Mouse (Mus musculus) forebrain, embryonic 13.5 days (tissue): ENCODE results near the gene Tubgcp2. TPM values are rescaled to one million over a fixed set of nuclear protein-coding genes. Genes with fewer than 3 reads are reported as not detected.

Source experiments
- ATAC-seq: fragments of 200-750 bp; cut with Nextera tagmentation; 2 replicates; pipeline ENCODE4 v1.8.0; 2017
- H3K27ac ChIP-seq: fragments of 300-500 bp; sonication (generic); 2 replicates; pipeline ENCODE4 v1.5.1; 2015; ENCODE audit warnings: inconsistent platforms, mild to moderate bottlenecking, moderate library complexity
- H3K27me3 ChIP-seq: fragments of 300-500 bp; sonication (generic); 2 replicates; pipeline ENCODE4 v1.6.1; 2015; ENCODE audit warnings: mild to moderate bottlenecking, inconsistent platforms
- H3K36me3 ChIP-seq: fragments of 300-500 bp; sonication (generic); 2 replicates; pipeline ENCODE4 v1.6.1; 2015; ENCODE audit warnings: mild to moderate bottlenecking, inconsistent platforms; ENCODE audit not compliant: poor library complexity, severe bottlenecking
- H3K4me1 ChIP-seq: fragments of 300-500 bp; sonication (generic); 2 replicates; pipeline ENCODE4 v1.6.1; 2015; ENCODE audit warnings: inconsistent platforms
- H3K4me2 ChIP-seq: fragments of 300-500 bp; sonication (generic); 2 replicates; pipeline ENCODE4 v1.6.1; 2015; ENCODE audit warnings: inconsistent platforms, mild to moderate bottlenecking, moderate library complexity
- H3K4me3 ChIP-seq: fragments of 300-500 bp; sonication (generic); 2 replicates; pipeline ENCODE4 v1.5.1; 2015; ENCODE audit warnings: mild to moderate bottlenecking, inconsistent platforms
- H3K9ac ChIP-seq: fragments of 300-500 bp; sonication (generic); 2 replicates; pipeline ENCODE4 v1.6.1; 2015; ENCODE audit warnings: mild to moderate bottlenecking, inconsistent platforms
- H3K9me3 ChIP-seq: fragments of 300-500 bp; sonication (generic); replicated peaks from 2 replicates; pipeline ENCODE4 v1.6.1; 2016; ENCODE audit warnings: inconsistent platforms
- WGBS: fragments of 180-500 bp; shearing (Covaris S2); methylation state at CpG from one replicate; pipeline ENCODE4 v1.1.7; 2015; 5-methylcytosine and 5-hydroxymethylcytosine counted together
- polyA plus RNA-seq: library from polyadenylated mRNA; unstranded; fragments of >200 nt; fragmentation: Nextera tagmentation; extraction: Ambion mirVana; gene quantifications from 2 replicates; pipeline ENCODE4 v1.2.1, GENCODE M21; 2015

Gene Tubgcp2
- polyA plus RNA-seq, 1 experiment from 2014 or later = 69.6 TPM

GRCm38 (mm10) chr7:139993532-139993931 is 42.9 kb downstream of the Tubgcp2 start:
- Histone ChIP-seq H3K27me3 (no peaks in the 10 kb centered on the region), H3K4me2 (no peak overlapping the region), H3K36me3 (peaks cover 36% of the 10 kb centered on the region), H3K9ac (no peak overlapping the region), H3K4me1 (no peaks in the 10 kb centered on the region), H3K9me3 (no peaks in the 10 kb centered on the region), H3K4me3 (no peak overlapping the region), H3K27ac (no peak overlapping the region)
- 92% methylated on average over 6 of the region's 6 CpGs for WGBS
- no peak for ATAC-seq

GRCm38 (mm10) chr7:139992406-139992805 is 44.1 kb downstream of the Tubgcp2 start, which contains the start of gene Adam8:
Adam8 (minus strand) TSS chr7:139992562.
- Histone ChIP-seq H3K36me3 (peaks cover 25% of the 10 kb centered on the region), H3K27ac (no peak within 1 kb of the TSS), H3K4me1 (no peaks in the 10 kb centered on the region), H3K27me3 (no peaks in the 10 kb centered on the region), H3K9me3 (no peaks in the 10 kb centered on the region), H3K4me3 (no peak within 1 kb of the TSS), H3K9ac (no peak within 1 kb of the TSS), H3K4me2 (no peak within 1 kb of the TSS)
- peak; percentile 43; the same call in 1 of the 2 replicates for ATAC-seq
- WGBS = 29% methylated on average over 7 of the region's 7 CpGs

- no peak overlapping the region for H3K4me2 ChIP-seq
- WGBS = 79% methylated on average over 8 of the region's 8 CpGs
- H3K9me3 ChIP-seq = no peaks in the 10 kb centered on the region
- no peak overlapping the region for H3K27ac ChIP-seq
- H3K4me3 ChIP-seq = no peak overlapping the region
- H3K36me3 ChIP-seq = peaks cover 21% of the 10 kb centered on the region
- no peak overlapping the region for H3K9ac ChIP-seq
- H3K4me1 ChIP-seq = no peaks in the 10 kb centered on the region
- no peaks in the 10 kb centered on the region for H3K27me3 ChIP-seq
- no peak for ATAC-seq
Observed at GRCm38 (mm10) chr7:139990864-139991394, 45.5 kb downstream of the Tubgcp2 start.

- peaks cover 33% of the 10 kb centered on the region for H3K36me3 ChIP-seq
- no peak overlapping the region for H3K9ac ChIP-seq
- H3K27ac ChIP-seq = no peak overlapping the region
- H3K4me2 ChIP-seq = no peak overlapping the region
- WGBS = 92% methylated on average over 9 of the region's 9 CpGs
- H3K4me1 ChIP-seq = no peaks in the 10 kb centered on the region
- no peaks in the 10 kb centered on the region for H3K9me3 ChIP-seq
- no peak overlapping the region for H3K4me3 ChIP-seq
- no peak for ATAC-seq
- H3K27me3 ChIP-seq = no peaks in the 10 kb centered on the region
Observed at GRCm38 (mm10) chr7:139988272-139988671, 48.2 kb downstream of the Tubgcp2 start.

- Histone ChIP-seq H3K27me3 (no peaks in the 10 kb centered on the region), H3K4me3 (no peak overlapping the region), H3K4me1 (no peaks in the 10 kb centered on the region), H3K9me3 (no peaks in the 10 kb centered on the region), H3K4me2 (no peak overlapping the region), H3K36me3 (peaks cover 33% of the 10 kb centered on the region), H3K27ac (no peak overlapping the region), H3K9ac (no peak overlapping the region)
- WGBS = 93% methylated on average over 11 of the region's 11 CpGs
- no peak for ATAC-seq
Observed at GRCm38 (mm10) chr7:139984505-139984904, 52.0 kb downstream of the Tubgcp2 start.

GRCm38 (mm10) chr7:139982058-139982457 is 54.4 kb downstream of the Tubgcp2 start:
- ATAC-seq = no peak
- WGBS = 84% methylated on average over 11 of the region's 11 CpGs
- peaks cover 13% of the 10 kb centered on the region for H3K4me1 ChIP-seq
- H3K4me3 ChIP-seq = no peak overlapping the region
- no peak overlapping the region for H3K27ac ChIP-seq
- no peaks in the 10 kb centered on the region for H3K9me3 ChIP-seq
- H3K9ac ChIP-seq = no peak overlapping the region
- peaks cover 33% of the 10 kb centered on the region for H3K36me3 ChIP-seq
- H3K4me2 ChIP-seq = no peak overlapping the region
- H3K27me3 ChIP-seq = no peaks in the 10 kb centered on the region

GRCm38 (mm10) chr7:139980778-139981177 is 55.7 kb downstream of the Tubgcp2 start:
- ATAC-seq = no peak
- no peak overlapping the region for H3K4me2 ChIP-seq
- peaks cover 13% of the 10 kb centered on the region for H3K4me1 ChIP-seq
- no peaks in the 10 kb centered on the region for H3K9me3 ChIP-seq
- H3K36me3 ChIP-seq = peaks cover 20% of the 10 kb centered on the region
- no peaks in the 10 kb centered on the region for H3K27me3 ChIP-seq
- 50% methylated on average over 3 of the region's 3 CpGs for WGBS
- no peak overlapping the region for H3K27ac ChIP-seq
- no peak overlapping the region for H3K9ac ChIP-seq
- H3K4me3 ChIP-seq = no peak overlapping the region

- ATAC-seq = peak; percentile 60
- 46% methylated on average over 13 of the region's 13 CpGs for WGBS
- peak overlapping the region; percentile 89 for H3K4me2 ChIP-seq
Observed at GRCm38 (mm10) chr7:139979011-139979719, 57.3 kb downstream of the Tubgcp2 start.

GRCm38 (mm10) chr7:139978278-139978892 is 58.1 kb downstream of the Tubgcp2 start, which contains the start of gene 6430531B16Rik:
6430531B16Rik (minus strand) TSS chr7:139978755.
- H3K27me3 ChIP-seq = 0 out of 2 replicates have a peak, but pooled peaks cover 2% of the 10 kb centered on the region
- no peaks in the 10 kb centered on the region for H3K9me3 ChIP-seq
- peaks cover 13% of the 10 kb centered on the region for H3K4me1 ChIP-seq
- WGBS = 4% methylated on average over 32 of the region's 32 CpGs
- H3K27ac ChIP-seq = no peak within 1 kb of the TSS
- ATAC-seq = peak; percentile 98
- H3K4me2 ChIP-seq = peak within 1 kb of the TSS; percentile 89
- H3K36me3 ChIP-seq = no peaks in the 10 kb centered on the region
- peak within 1 kb of the TSS; percentile 53 for H3K4me3 ChIP-seq
- H3K9ac ChIP-seq = peak within 1 kb of the TSS; percentile 72

More at GRCm38 (mm10) chr7:139979011-139979719, 57.3 kb downstream of the Tubgcp2 start:
- no peak overlapping the region for H3K27ac ChIP-seq
- peaks cover 13% of the 10 kb centered on the region for H3K4me1 ChIP-seq
- peaks cover 6% of the 10 kb centered on the region; the same call in 1 of the 2 replicates for H3K36me3 ChIP-seq
- peak overlapping the region; percentile 72 for H3K9ac ChIP-seq
- H3K4me3 ChIP-seq = peak overlapping the region; percentile 53
- H3K27me3 ChIP-seq = 0 out of 2 replicates have a peak, but pooled peaks cover 2% of the 10 kb centered on the region
- H3K9me3 ChIP-seq = no peaks in the 10 kb centered on the region

GRCm38 (mm10) chr7:139975471-139975870 is 61.0 kb downstream of the Tubgcp2 start:
- no peak overlapping the region for H3K4me2 ChIP-seq
- 64% methylated on average over 5 of the region's 5 CpGs for WGBS
- H3K27me3 ChIP-seq = 0 out of 2 replicates have a peak, but pooled peaks cover 2% of the 10 kb centered on the region
- no peak overlapping the region for H3K27ac ChIP-seq
- H3K9me3 ChIP-seq = no peaks in the 10 kb centered on the region
- ATAC-seq = no peak
- H3K4me1 ChIP-seq = peaks cover 13% of the 10 kb centered on the region
- no peak overlapping the region for H3K4me3 ChIP-seq
- H3K9ac ChIP-seq = no peak overlapping the region
- no peaks in the 10 kb centered on the region for H3K36me3 ChIP-seq

GRCm38 (mm10) chr7:139974307-139974706 is 62.2 kb downstream of the Tubgcp2 start:
- peaks cover 12% of the 10 kb centered on the region for H3K4me1 ChIP-seq

GRCm38 (mm10) chr7:139972923-139973331 is 63.5 kb downstream of the Tubgcp2 start:
- H3K27me3 ChIP-seq = 0 out of 2 replicates have a peak, but pooled peaks cover 7% of the 10 kb centered on the region
- no peak for ATAC-seq

More at GRCm38 (mm10) chr7:139974307-139974706, 62.2 kb downstream of the Tubgcp2 start:
- WGBS = 89% methylated on average over 10 of the region's 10 CpGs
- Histone ChIP-seq H3K27me3 (0 out of 2 replicates have a peak, but pooled peaks cover 2% of the 10 kb centered on the region), H3K4me2 (no peak overlapping the region), H3K4me3 (no peak overlapping the region), H3K9ac (no peak overlapping the region), H3K27ac (no peak overlapping the region), H3K36me3 (no peaks in the 10 kb centered on the region), H3K9me3 (no peaks in the 10 kb centered on the region)
- no peak for ATAC-seq

More at GRCm38 (mm10) chr7:139972923-139973331, 63.5 kb downstream of the Tubgcp2 start:
- H3K27ac ChIP-seq = no peak overlapping the region
- H3K9me3 ChIP-seq = no peaks in the 10 kb centered on the region
- no peak overlapping the region for H3K4me3 ChIP-seq
- H3K4me2 ChIP-seq = no peak overlapping the region
- H3K9ac ChIP-seq = no peak overlapping the region
- peaks cover 2% of the 10 kb centered on the region for H3K4me1 ChIP-seq
- no peaks in the 10 kb centered on the region for H3K36me3 ChIP-seq
